Mouse (Mus musculus) embryo, embryonic 10.5 days (tissue): ENCODE measurements at regions not wholly inside any gene's neighbourhood (a gene's known extent, or its start where the extent isn't known, plus 50 kb on each side); places are given as distances from the start of the nearest gene placed in this dataset.

ENCODE experiments used
- DNase-seq: peaks from one replicate; pipeline ENCODE4 v3.0.0-alpha.2; 2015; ENCODE audit warnings: low spot score

- no peak for DNase-seq
Observed at GRCm38 (mm10) chr13:32541611-32542010, 203.1 kb upstream of the Gmds start.

DNA sequence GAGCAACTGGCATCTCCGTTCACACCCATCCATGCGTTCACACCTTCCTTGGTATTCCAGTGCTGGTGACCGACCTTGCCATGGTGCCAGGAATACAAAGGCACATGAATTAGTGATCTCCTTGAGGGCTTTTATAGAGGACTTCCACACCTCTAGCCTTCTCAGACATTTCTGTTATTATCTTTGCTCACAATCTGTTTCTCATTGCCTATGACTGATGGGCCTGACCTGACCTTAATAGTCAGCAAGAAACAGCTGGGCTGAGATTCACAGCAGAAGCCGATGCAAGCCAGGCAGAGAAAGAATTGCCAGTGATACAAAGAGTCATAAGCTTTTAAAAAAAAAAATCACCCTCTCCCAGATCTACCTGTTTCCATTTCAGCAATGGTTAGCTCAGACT is 197.7 kb upstream of the Gmds start:
- DNase-seq: peak; percentile 62

DNA sequence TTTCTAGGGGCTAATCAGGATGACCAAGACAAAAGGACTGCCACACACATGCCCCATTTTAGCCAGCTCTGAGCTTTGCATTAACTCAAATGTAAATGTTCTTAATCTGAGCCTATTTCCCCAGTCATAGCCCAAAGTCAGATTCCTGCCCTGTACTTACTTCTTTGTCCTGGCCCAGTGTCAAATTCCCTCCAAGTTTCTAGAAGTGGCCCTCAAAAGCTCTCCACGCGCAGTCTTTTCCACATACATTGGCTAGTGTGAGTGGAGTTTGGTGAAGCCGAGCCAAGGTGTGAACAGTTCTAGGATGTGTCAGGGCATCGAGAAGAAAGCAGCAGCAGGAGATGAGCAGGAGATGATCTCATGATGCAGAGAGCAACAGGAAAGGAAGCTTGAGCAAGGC is 197.1 kb upstream of the Gmds start:
- DNase-seq: no peak

DNA sequence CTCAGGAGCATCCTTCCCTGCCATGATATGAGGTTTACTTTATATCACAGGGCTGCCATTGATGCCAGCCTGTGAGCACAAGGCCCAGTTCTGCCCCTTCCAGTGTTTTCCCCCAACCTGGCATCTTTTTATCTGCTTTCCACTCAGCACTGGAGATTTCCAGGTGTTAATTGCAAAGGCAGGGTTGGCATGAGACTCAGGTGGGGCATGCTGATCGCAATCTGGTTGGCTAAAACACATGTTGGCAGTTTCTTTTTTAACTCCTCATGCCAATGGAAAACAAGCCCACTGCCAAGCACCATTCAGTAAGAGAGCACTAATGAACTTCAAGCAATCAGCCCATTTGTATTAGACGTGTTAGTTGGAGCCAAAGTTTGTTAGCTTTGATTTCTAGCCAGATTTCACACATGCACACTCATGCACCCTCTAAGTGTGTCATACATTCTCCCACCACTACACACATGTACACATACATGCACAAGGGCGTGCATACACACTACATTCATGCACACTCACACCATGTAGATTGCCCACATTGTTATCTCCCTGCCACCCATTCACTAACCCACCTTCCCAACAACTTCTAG is 192.5 kb upstream of the Gmds start:
- DNase-seq: no peak

- peak; percentile 63 for DNase-seq
Observed at GRCm38 (mm10) chr13:32518611-32519344, 180.2 kb upstream of the Gmds start.

- DNase-seq: no peak
Observed at GRCm38 (mm10) chr13:32517514-32517913, 179.0 kb upstream of the Gmds start.

DNA sequence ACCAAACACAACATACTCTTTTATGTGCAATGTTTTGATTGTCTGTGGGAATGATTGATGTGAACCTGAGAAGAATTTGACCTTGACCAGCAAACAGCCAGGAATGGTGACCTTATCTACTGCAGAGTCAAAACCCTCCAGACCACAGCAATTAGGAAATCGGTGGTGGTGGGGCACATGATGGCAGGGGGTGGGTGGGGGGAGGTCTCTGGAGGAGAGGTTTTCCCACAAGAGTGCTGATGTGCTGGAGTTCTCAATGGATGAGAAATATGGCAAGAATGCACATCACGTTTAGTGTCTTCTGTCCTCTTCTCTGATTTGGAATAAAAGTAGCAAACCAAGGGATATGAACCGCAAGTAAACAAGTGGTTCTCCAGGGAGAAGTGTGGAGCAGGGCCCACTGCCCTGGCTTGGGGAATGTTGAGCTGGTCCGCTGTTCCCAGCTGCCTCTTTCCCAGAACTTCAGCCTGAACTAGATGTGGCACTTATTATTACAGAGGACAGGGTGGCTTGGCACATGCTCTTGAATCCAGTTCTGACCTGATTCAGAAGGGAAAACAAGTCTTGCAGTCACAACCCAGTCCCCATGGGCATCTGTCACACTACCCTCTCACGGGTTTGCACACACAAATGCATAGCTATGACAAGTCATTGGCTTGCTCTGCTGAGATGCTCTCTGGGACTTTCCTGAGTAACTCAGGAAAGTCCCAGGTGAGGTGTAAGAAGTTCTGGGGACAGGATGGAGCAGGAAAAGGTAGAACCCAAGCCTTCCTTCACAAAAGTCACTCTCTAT is 170.9 kb upstream of the Gmds start:
- peak; percentile 51 for DNase-seq

GRCm38 (mm10) chr13:32508447-32508846 is 169.9 kb upstream of the Gmds start:
- no peak for DNase-seq

DNA sequence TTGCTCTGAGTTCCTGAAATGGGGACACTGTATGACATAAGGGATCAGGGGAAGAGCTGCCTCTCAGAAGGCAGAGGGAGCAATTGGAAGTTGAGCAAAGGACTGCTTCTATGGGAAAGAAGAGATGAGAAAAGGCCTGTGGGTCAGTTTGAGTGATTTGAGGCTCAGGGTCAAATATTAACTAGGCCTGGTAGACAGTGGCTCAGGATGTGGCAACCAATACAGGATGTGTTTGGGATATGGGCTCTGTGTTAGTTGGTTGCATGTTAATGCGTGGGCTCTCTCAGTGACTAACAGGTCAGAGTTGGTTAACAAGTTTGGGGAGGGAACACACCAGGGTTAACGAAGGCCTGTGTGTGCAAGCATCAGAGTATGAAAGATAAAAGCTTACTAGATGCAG is 169.3 kb upstream of the Gmds start:
- DNase-seq: no peak

GRCm38 (mm10) chr13:32498205-32498790 is 159.8 kb upstream of the Gmds start:
- DNase-seq: no peak

- no peak for DNase-seq
Observed at GRCm38 (mm10) chr13:32496263-32496662, 157.7 kb upstream of the Gmds start.

DNA sequence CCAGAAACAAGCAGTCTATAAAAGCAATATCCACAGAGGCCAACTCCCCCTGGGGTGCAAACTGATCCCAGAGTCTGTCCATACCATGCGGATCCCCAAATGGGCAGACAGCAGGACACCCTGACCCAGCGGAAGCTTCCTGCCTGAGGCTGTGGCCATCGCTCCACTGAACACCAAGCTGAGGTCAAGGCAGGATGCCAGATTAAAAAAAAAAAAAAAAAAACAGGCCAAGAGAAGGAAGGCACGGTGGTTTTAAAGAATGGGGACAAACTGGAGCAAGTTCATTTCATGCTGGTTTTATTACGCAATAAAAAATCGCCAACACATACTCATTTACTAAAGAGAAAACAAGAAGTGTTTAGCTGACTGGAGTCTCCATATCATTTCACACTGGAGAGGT is 156.5 kb upstream of the Gmds start:
- no peak for DNase-seq

DNA sequence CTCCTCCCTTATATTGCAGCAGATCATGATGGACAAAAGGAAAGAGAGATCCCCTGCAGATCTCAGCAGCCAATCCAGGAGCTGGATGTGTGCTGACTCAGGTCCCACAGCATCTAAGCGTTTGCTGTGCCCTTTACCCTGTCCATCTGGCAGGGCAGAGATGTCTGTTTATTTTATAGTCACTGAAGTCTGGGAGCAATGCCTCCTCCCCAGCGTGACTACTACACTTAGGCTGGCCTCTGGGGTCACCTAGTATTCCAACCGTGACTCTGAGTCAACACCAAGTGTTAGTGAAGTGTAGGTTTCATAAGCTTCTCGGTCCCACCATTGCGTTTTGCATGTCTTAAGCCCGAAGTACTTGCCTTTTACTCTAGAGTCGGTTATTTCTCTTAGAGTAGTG is 155.3 kb upstream of the Gmds start:
- DNase-seq: peak; percentile 59

GRCm38 (mm10) chr13:32493309-32493708 is 154.8 kb upstream of the Gmds start:
- DNase-seq: peak; percentile 85

DNA sequence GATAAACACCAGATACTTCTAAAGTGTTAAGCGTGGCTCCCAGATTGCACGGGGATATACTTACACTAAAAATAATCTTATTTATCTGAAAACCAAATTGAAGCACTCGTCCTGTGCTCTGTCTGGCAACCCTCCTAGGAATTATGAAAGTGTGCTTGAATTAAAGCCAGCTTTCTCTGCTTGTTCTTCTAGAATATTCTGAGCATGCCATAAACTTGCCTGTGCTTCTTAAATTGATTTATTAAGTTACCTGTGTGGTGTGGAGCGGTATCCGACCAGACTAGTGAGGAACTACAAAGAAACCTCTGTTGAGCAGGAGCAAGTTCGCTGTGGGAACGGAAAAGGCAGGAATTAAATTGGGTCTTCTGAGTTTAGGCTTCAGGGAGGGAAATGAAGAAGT is 154.0 kb upstream of the Gmds start:
- DNase-seq: no peak

- peak; percentile 30 for DNase-seq
Observed at GRCm38 (mm10) chr13:32481444-32482058, 143.0 kb upstream of the Gmds start.

- peak; percentile 58 for DNase-seq
Observed at GRCm38 (mm10) chr13:32480029-32480428, 141.5 kb upstream of the Gmds start.

- DNase-seq: no peak
Observed at GRCm38 (mm10) chr13:32479118-32479818, 140.7 kb upstream of the Gmds start.

- peak; percentile 46 for DNase-seq
Observed at GRCm38 (mm10) chr13:32465787-32466186, 127.2 kb upstream of the Gmds start.

DNA sequence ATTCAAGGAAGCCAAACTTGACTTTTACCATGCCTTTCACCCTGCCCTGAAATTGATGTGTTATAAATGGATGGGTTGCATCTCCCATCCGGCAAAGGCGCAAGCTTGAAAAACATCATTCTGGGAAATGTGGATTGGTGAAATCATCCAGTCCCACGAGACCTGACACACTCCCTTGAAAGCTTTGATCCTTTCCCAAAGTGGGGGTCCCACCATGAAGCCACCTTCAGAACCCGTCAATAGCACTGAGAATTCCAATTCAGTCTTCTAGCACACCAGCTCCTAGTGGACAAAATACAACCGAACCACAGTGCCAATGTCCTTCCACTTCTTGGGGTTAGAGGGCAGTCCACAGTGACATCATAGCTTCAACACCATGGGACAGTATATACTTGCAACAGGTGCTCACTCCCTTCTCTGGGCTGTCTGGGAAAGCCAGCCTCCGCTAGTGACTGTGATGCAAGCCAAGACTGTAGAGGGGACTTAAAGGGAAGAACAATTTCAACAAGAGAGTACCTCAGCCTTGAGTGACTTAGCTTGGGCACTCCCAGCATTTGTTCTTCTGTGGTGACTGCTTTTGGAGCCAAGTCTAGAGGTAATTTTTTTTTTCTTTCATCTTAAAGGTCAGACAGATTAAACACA is 126.6 kb upstream of the Gmds start:
- no peak for DNase-seq
